Comparison of ENCODE assay signal across 13 mouse cellular contexts in the genomic region with DNA sequence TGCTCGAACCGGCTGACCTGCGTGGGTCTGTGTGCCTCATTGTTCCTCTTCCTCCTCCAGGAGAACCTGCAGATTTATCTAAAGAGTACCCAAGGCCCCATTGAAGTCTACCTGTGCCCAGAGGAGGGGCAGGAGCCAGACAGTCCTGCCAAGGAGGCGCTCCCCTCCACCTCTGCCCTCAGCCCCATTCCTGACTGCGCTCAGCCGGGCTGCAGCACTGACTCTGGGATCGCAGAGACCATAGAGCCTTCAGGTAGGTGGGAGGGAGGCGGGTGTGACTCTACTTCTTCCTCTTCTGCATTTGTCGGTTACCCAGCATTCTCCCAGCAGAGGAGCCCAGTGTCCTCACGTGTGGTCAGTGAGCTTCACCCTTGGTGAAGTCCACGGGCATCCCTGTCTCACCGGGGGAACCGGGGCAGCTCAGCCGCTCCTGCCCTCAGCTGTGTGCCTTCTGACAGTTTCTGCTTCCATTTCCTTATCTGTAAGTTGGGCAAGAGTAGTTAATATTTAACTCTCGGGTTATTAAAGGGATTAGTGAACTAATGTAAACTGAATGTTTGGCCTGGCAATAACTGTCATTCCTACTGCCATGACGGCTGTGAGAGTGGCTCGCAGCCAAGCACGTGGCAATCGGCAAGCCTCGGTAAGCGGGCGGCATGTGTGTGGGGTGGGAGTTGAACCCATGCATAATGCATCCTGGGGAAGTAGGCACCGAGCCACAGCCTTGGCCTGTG. TPM values are rescaled to one million over a fixed set of nuclear protein-coding genes. Genes with fewer than 3 reads are reported as not detected.
A peak's percentile ranks its signal among the peaks of the same experiment; 100 is the strongest.
DNase-seq lines count a peak whose midpoint lies in the region; ATAC-seq and TF ChIP-seq lines count a peak whose summit lies in the region.
"Had no signal": no experiment of that assay in that cellular context is flagged by ENCODE, and none has a peak within 500 bp of the region (broad histone marks: within the 10 kb centered on the region; RNA-seq: fewer than 3 reads in every experiment).

No protein-coding gene starts in this region.

- H3K9ac ChIP-seq in forebrain, embryonic 14.5 days (ENCODE audit: low read length) = no peak overlapping the region
- no peak overlapping the region for H3K9ac ChIP-seq in forebrain, postnatal 0 days
- no peak overlapping the region for H3K9ac ChIP-seq in kidney, postnatal 0 days (ENCODE audit: low read depth, low read length)
- no peak overlapping the region for H3K9ac ChIP-seq in midbrain, embryonic 16.5 days (ENCODE audit: low read depth, low read length)
- H3K9ac ChIP-seq: embryonic facial prominence, embryonic 15.5 days; midbrain, embryonic 15.5 days had no signal

- intact Hi-C loops in heart, postnatal 36 days (cut with DNase I) = no loop called here

- H3K4me2 ChIP-seq in forebrain, embryonic 14.5 days (ENCODE audit: low read length) = no peak overlapping the region
- no peak overlapping the region for H3K4me2 ChIP-seq in forebrain, postnatal 0 days (ENCODE audit: low read depth)
- 0 out of 2 replicates have a peak overlapping the region, but pooled peaks have one; percentile 4 for H3K4me2 ChIP-seq in kidney, postnatal 0 days (ENCODE audit: low read length)
- H3K4me2 ChIP-seq in midbrain, embryonic 16.5 days (ENCODE audit: low read length) = no peak overlapping the region
- H3K4me2 ChIP-seq: embryonic facial prominence, embryonic 15.5 days; midbrain, embryonic 15.5 days had no signal

- H3K27ac ChIP-seq in forebrain, embryonic 14.5 days (ENCODE audit: low read depth, low read length) = no peak overlapping the region
- no peak overlapping the region for H3K27ac ChIP-seq in forebrain, postnatal 0 days (ENCODE audit: low read depth, low read length)
- no peak overlapping the region for H3K27ac ChIP-seq in kidney, postnatal 0 days
- H3K27ac ChIP-seq in small intestine, adult 2 months (ENCODE audit: insufficient read depth, low read depth, low read length) = peak overlapping the region; percentile 66
- no peak overlapping the region for H3K27ac ChIP-seq in midbrain, embryonic 16.5 days (ENCODE audit: low read length)
- H3K27ac ChIP-seq: embryonic facial prominence, embryonic 15.5 days; hindbrain, postnatal 0 days; midbrain, embryonic 15.5 days had no signal

- TF ChIP-seq POLR2A in lung, adult 2 months (IDR thresholded peaks at IDR 0.05; ENCODE audit: borderline replicate concordance, extremely low read depth, low read depth, low read length) = peak; percentile 46; the same call in 1 of the 2 replicates
- TF ChIP-seq POLR2A in small intestine, adult 2 months (IDR thresholded peaks at IDR 0.05; ENCODE audit: low read depth, low read length) = peak; percentile 44; the same call in 1 of the 2 replicates

- no peaks in the 10 kb centered on the region for H3K9me3 ChIP-seq in forebrain, embryonic 14.5 days (replicated peaks; ENCODE audit: control insufficient read depth, low read length)
- H3K9me3 ChIP-seq in forebrain, postnatal 0 days (ENCODE audit: low read length) = no peaks in the 10 kb centered on the region
- no peaks in the 10 kb centered on the region for H3K9me3 ChIP-seq in kidney, postnatal 0 days (replicated peaks; ENCODE audit: low read length)
- no peaks in the 10 kb centered on the region for H3K9me3 ChIP-seq in midbrain, embryonic 16.5 days (replicated peaks; ENCODE audit: control insufficient read depth, low read length, poor library complexity, severe bottlenecking)
- H3K9me3 ChIP-seq: embryonic facial prominence, embryonic 15.5 days; midbrain, embryonic 15.5 days had no signal

- ATAC-seq in forebrain, embryonic 14.5 days = no peak
- ATAC-seq in forebrain, postnatal 0 days = no peak
- ATAC-seq in kidney, postnatal 0 days (replicated peaks; ENCODE audit: low FRiP score, low read depth) = peak; percentile 67
- ATAC-seq in midbrain, embryonic 16.5 days = no peak
- ATAC-seq: hindbrain, postnatal 0 days; midbrain, embryonic 15.5 days had no signal

- no peak for TF ChIP-seq CTCF in forebrain, postnatal 0 days (IDR thresholded peaks at IDR 0.05; ENCODE audit: low read depth)
- no peak for TF ChIP-seq CTCF in kidney, postnatal 0 days (IDR thresholded peaks at IDR 0.05; ENCODE audit: low read depth)
- TF ChIP-seq CTCF in lung, adult 2 months (IDR thresholded peaks at IDR 0.05; ENCODE audit: insufficient read depth, low read length) = no peak
- TF ChIP-seq CTCF in small intestine, adult 2 months (IDR thresholded peaks at IDR 0.05; ENCODE audit: extremely low read depth, insufficient read length, insufficient replicate concordance, low read depth, low read length) = no peak

- no peaks in the 10 kb centered on the region for H3K27me3 ChIP-seq in forebrain, embryonic 14.5 days (replicated peaks; ENCODE audit: control insufficient read depth, insufficient read depth, low read length)
- no peaks in the 10 kb centered on the region for H3K27me3 ChIP-seq in forebrain, postnatal 0 days (ENCODE audit: insufficient read depth, low read length)
- no peaks in the 10 kb centered on the region for H3K27me3 ChIP-seq in kidney, postnatal 0 days (ENCODE audit: insufficient read depth, low read length)
- no peaks in the 10 kb centered on the region for H3K27me3 ChIP-seq in small intestine, adult 2 months (ENCODE audit: control insufficient read depth, insufficient read depth, low read length)
- H3K27me3 ChIP-seq in midbrain, embryonic 16.5 days (ENCODE audit: control insufficient read depth, insufficient read depth, low read depth, low read length) = no peaks in the 10 kb centered on the region
- H3K27me3 ChIP-seq: embryonic facial prominence, embryonic 15.5 days; midbrain, embryonic 15.5 days had no signal

- DNase-seq in forebrain, embryonic 14.5 days (ENCODE audit: low spot score) = peak; percentile 29
- DNase-seq in forebrain, postnatal 0 days = no peak
- DNase-seq in kidney, postnatal 0 days (ENCODE audit: low spot score) = peak; percentile 44
- DNase-seq in lung, adult 2 months = peak; percentile 67
- no peak for DNase-seq in heart, postnatal 36 days
- DNase-seq in c-Kit-positive CD71-positive TER-119-positive erythroid progenitor cells, embryonic 14.5 days (ENCODE audit: low spot score) = no peak
- DNase-seq: adrenal gland, adult 8-10 months; cerebellum, adult 2 months had no signal

- no peak overlapping the region for H3K4me3 ChIP-seq in forebrain, embryonic 14.5 days (ENCODE audit: low read depth, low read length)
- H3K4me3 ChIP-seq in forebrain, postnatal 0 days (ENCODE audit: low read depth, low read length) = no peak overlapping the region
- H3K4me3 ChIP-seq in kidney, postnatal 0 days (replicated peaks; ENCODE audit: low read depth, low read length) = no peak overlapping the region
- H3K4me3 ChIP-seq in lung, adult 2 months (replicated peaks; ENCODE audit: extremely low read depth, low read depth, low read length) = peak overlapping the region; percentile 18
- peak overlapping the region; percentile 53 for H3K4me3 ChIP-seq in small intestine, adult 2 months (ENCODE audit: low read depth, low read length)
- no peak overlapping the region for H3K4me3 ChIP-seq in midbrain, embryonic 16.5 days (ENCODE audit: low read depth, low read length)
- H3K4me3 ChIP-seq: embryonic facial prominence, embryonic 15.5 days; midbrain, embryonic 15.5 days had no signal

- WGBS in forebrain, embryonic 14.5 days = 85% methylated on average over 23 of the region's 23 CpGs
- WGBS in forebrain, postnatal 0 days = 72% methylated on average over 23 of the region's 23 CpGs
- WGBS in kidney, postnatal 0 days = 63% methylated on average over 23 of the region's 23 CpGs
- 56% methylated on average over 23 of the region's 23 CpGs for WGBS in lung, adult 2 months
- 24% methylated on average over 23 of the region's 23 CpGs for WGBS in small intestine, adult 2 months
- 90% methylated on average over 23 of the region's 23 CpGs for WGBS in midbrain, embryonic 16.5 days

- peaks cover 32% of the 10 kb centered on the region; the same call in 1 of the 2 replicates for H3K36me3 ChIP-seq in forebrain, embryonic 14.5 days (ENCODE audit: control insufficient read depth, insufficient read depth, low read length)
- no peaks in the 10 kb centered on the region for H3K36me3 ChIP-seq in forebrain, postnatal 0 days (ENCODE audit: insufficient read depth)
- H3K36me3 ChIP-seq in kidney, postnatal 0 days (ENCODE audit: insufficient read depth, low read length) = no peaks in the 10 kb centered on the region
- H3K36me3 ChIP-seq in small intestine, adult 2 months (ENCODE audit: control insufficient read depth, insufficient read depth, low read length) = peaks cover 16% of the 10 kb centered on the region
- H3K36me3 ChIP-seq in midbrain, embryonic 16.5 days (ENCODE audit: control insufficient read depth, insufficient read depth, low read length) = no peaks in the 10 kb centered on the region
- H3K36me3 ChIP-seq: midbrain, embryonic 15.5 days had no signal

- H3K4me1 ChIP-seq in forebrain, embryonic 14.5 days (ENCODE audit: control insufficient read depth, insufficient read depth, low read length) = no peaks in the 10 kb centered on the region
- no peaks in the 10 kb centered on the region for H3K4me1 ChIP-seq in forebrain, postnatal 0 days (ENCODE audit: insufficient read depth)
- no peaks in the 10 kb centered on the region for H3K4me1 ChIP-seq in kidney, postnatal 0 days (replicated peaks; ENCODE audit: insufficient read depth, low read length)
- H3K4me1 ChIP-seq in lung, adult 2 months (ENCODE audit: control insufficient read depth, insufficient read depth, low read length) = peaks cover 15% of the 10 kb centered on the region
- H3K4me1 ChIP-seq in small intestine, adult 2 months (ENCODE audit: control insufficient read depth, insufficient read depth, insufficient read length, low read length) = peaks cover 25% of the 10 kb centered on the region
- no peaks in the 10 kb centered on the region for H3K4me1 ChIP-seq in midbrain, embryonic 16.5 days (ENCODE audit: control insufficient read depth, insufficient read depth, low read length)
- H3K4me1 ChIP-seq: embryonic facial prominence, embryonic 15.5 days; midbrain, embryonic 15.5 days had no signal

RNA-seq across cellular contexts. Expression of a gene that starts 14.7 kb away (rescaled TPM):
- polyA plus RNA-seq in forebrain, embryonic 14.5 days (2014; fragmentation: Nextera tagmentation; extraction: Ambion mirVana) = 4.5 and 5.5 TPM in 2 replicates
- 0.85 and 1.2 TPM in 2 replicates for total RNA-seq in forebrain, postnatal 0 days (2014; rRNA removed)
- polyA plus RNA-seq in forebrain, postnatal 0 days (2015; fragmentation: Nextera tagmentation; extraction: Ambion mirVana) = 0.84 and 1.4 TPM in 2 replicates
- 3.2 and 3.8 TPM in 2 replicates for polyA plus RNA-seq in kidney, postnatal 0 days (2015; fragmentation: Nextera tagmentation; extraction: Ambion mirVana)
- 8.9 and 11.2 TPM in 2 replicates for polyA plus RNA-seq in lung, adult 2 months (2012; rRNA removed)
- 7.5 and 11.5 TPM in 2 replicates for polyA plus RNA-seq in small intestine, adult 2 months (2012; rRNA removed)
- total RNA-seq in heart, postnatal 36 days (2021) = 1 to 10 TPM; 1.4 to 2.1 TPM
- polyA plus RNA-seq in midbrain, embryonic 16.5 days (2015; fragmentation: Nextera tagmentation; extraction: Ambion mirVana) = 1.4 and 1.6 TPM in 2 replicates

RNA-seq across cellular contexts. Expression of a gene that starts 19.3 kb away (rescaled TPM):
- polyA plus RNA-seq in forebrain, embryonic 14.5 days (2014; fragmentation: Nextera tagmentation; extraction: Ambion mirVana) = 1.6 and 2.4 TPM in 2 replicates
- total RNA-seq in forebrain, postnatal 0 days (2014; rRNA removed) = 3.5 and 3.8 TPM in 2 replicates
- 2.0 and 2.5 TPM in 2 replicates for polyA plus RNA-seq in forebrain, postnatal 0 days (2015; fragmentation: Nextera tagmentation; extraction: Ambion mirVana)
- 2.7 and 3.0 TPM in 2 replicates for polyA plus RNA-seq in kidney, postnatal 0 days (2015; fragmentation: Nextera tagmentation; extraction: Ambion mirVana)
- 8.7 and 9.3 TPM in 2 replicates for polyA plus RNA-seq in lung, adult 2 months (2012; rRNA removed)
- 1.3 and 2.0 TPM in 2 replicates for polyA plus RNA-seq in small intestine, adult 2 months (2012; rRNA removed)
- 10 to 100 TPM in 1 of 2 experiments, 1 to 10 TPM in 1; 9.4 to 11.7 TPM for total RNA-seq in heart, postnatal 36 days (2021)
- 4.5 and 5.1 TPM in 2 replicates for polyA plus RNA-seq in midbrain, embryonic 16.5 days (2015; fragmentation: Nextera tagmentation; extraction: Ambion mirVana)

RNA-seq across cellular contexts. Expression of a gene that starts 43.6 kb away (rescaled TPM):
- 117 and 118 TPM in 2 replicates for polyA plus RNA-seq in forebrain, embryonic 14.5 days (2014; fragmentation: Nextera tagmentation; extraction: Ambion mirVana)
- total RNA-seq in forebrain, postnatal 0 days (2014; rRNA removed) = 134 and 153 TPM in 2 replicates
- 177 and 185 TPM in 2 replicates for polyA plus RNA-seq in forebrain, postnatal 0 days (2015; fragmentation: Nextera tagmentation; extraction: Ambion mirVana)
- polyA plus RNA-seq in kidney, postnatal 0 days (2015; fragmentation: Nextera tagmentation; extraction: Ambion mirVana) = 764 and 829 TPM in 2 replicates
- 390 and 505 TPM in 2 replicates for polyA plus RNA-seq in lung, adult 2 months (2012; rRNA removed)
- polyA plus RNA-seq in small intestine, adult 2 months (2012; rRNA removed) = 262 and 519 TPM in 2 replicates
- total RNA-seq in heart, postnatal 36 days (2021) = 10 to 100 TPM; 58.1 to 63.9 TPM
- 110 and 114 TPM in 2 replicates for polyA plus RNA-seq in midbrain, embryonic 16.5 days (2015; fragmentation: Nextera tagmentation; extraction: Ambion mirVana)

Comparison
In these comparisons a context has a peak if more than half of its experiments do, and no peak if none do; other contexts are left out.
1. DNase-seq: peak in forebrain, embryonic 14.5 days (single experiment), kidney, postnatal 0 days (single experiment) and lung, adult 2 months (single experiment); none in forebrain, postnatal 0 days (single experiment), heart, postnatal 36 days (0 of 2) and c-Kit-positive CD71-positive TER-119-positive erythroid progenitor cells, embryonic 14.5 days (single experiment).
2. H3K4me3 ChIP-seq: peak in lung, adult 2 months (single experiment) and small intestine, adult 2 months (single experiment); none in forebrain, embryonic 14.5 days (single experiment), forebrain, postnatal 0 days (single experiment), kidney, postnatal 0 days (single experiment) and midbrain, embryonic 16.5 days (single experiment).